Mouse (Mus musculus): ENCODE data around the gene Smpdl3b. TPM values are rescaled to one million over a fixed set of nuclear protein-coding genes. Genes with fewer than 3 reads are reported as not detected.
"Not testable (repeated sequence)": the region's sequence is repeated elsewhere in the genome, so short reads cannot be mapped to it uniquely, and the experiment has no call there.

Gene Smpdl3b
- total RNA-seq, 2 experiments from 2014 or later, result not detected

GRCm38 (mm10) chr4:132783732-132784131 is 26.7 kb upstream of the Smpdl3b start:
- ATAC-seq (replicated peaks; ENCODE audit: low FRiP score, poor library complexity, severe bottlenecking), result no peak

GRCm38 (mm10) chr4:132780288-132780687 is 23.2 kb upstream of the Smpdl3b start:
- ATAC-seq (replicated peaks; ENCODE audit: low FRiP score, poor library complexity, severe bottlenecking), result 0 out of 2 replicates have a peak, but pooled peaks have one; percentile 9

GRCm38 (mm10) chr4:132778562-132779201 is 21.6 kb upstream of the Smpdl3b start:
- no peak for ATAC-seq (replicated peaks; ENCODE audit: low FRiP score, poor library complexity, severe bottlenecking)

GRCm38 (mm10) chr4:132776764-132777163 is 19.7 kb upstream of the Smpdl3b start:
- ATAC-seq (replicated peaks; ENCODE audit: low FRiP score, poor library complexity, severe bottlenecking), result peak; percentile 52; the same call in 1 of the 2 replicates

GRCm38 (mm10) chr4:132774905-132775304 is 17.9 kb upstream of the Smpdl3b start:
- ATAC-seq (replicated peaks; ENCODE audit: low FRiP score, poor library complexity, severe bottlenecking), result no peak

GRCm38 (mm10) chr4:132771776-132772175 is 14.7 kb upstream of the Smpdl3b start:
- no peak for ATAC-seq (replicated peaks; ENCODE audit: low FRiP score, poor library complexity, severe bottlenecking)

- peak; percentile 97 for ATAC-seq (replicated peaks; ENCODE audit: low FRiP score, poor library complexity, severe bottlenecking)
These were observed 11.1 kb upstream of the Smpdl3b start, which contains the start of gene Rpa2 for GRCm38 (mm10) chr4:132767914-132768876. TSS of gene Rpa2 (plus strand) at chr4:132768332.

- not testable (repeated sequence) for ATAC-seq (replicated peaks; ENCODE audit: low FRiP score, poor library complexity, severe bottlenecking)
These were observed 6.1 kb upstream of the Smpdl3b start for GRCm38 (mm10) chr4:132763125-132763524.

GRCm38 (mm10) chr4:132762602-132763001 is 5.5 kb upstream of the Smpdl3b start:
- no peak for ATAC-seq (replicated peaks; ENCODE audit: low FRiP score, poor library complexity, severe bottlenecking)

GRCm38 (mm10) chr4:132760296-132760695 is 3.2 kb upstream of the Smpdl3b start:
- ATAC-seq (replicated peaks; ENCODE audit: low FRiP score, poor library complexity, severe bottlenecking), result no peak

- ATAC-seq (replicated peaks; ENCODE audit: low FRiP score, poor library complexity, severe bottlenecking), result no peak
These were observed 740 bp upstream of the Smpdl3b start for GRCm38 (mm10) chr4:132757633-132758351.

GRCm38 (mm10) chr4:132752992-132753391 is 4.1 kb downstream of the Smpdl3b start:
- no peak for ATAC-seq (replicated peaks; ENCODE audit: low FRiP score, poor library complexity, severe bottlenecking)

GRCm38 (mm10) chr4:132749258-132749982 is 7.6 kb downstream of the Smpdl3b start:
- no peak for ATAC-seq (replicated peaks; ENCODE audit: low FRiP score, poor library complexity, severe bottlenecking)

- no peak for ATAC-seq (replicated peaks; ENCODE audit: low FRiP score, poor library complexity, severe bottlenecking)
These were observed 8.3 kb downstream of the Smpdl3b start for GRCm38 (mm10) chr4:132748778-132749177.

- ATAC-seq (replicated peaks; ENCODE audit: low FRiP score, poor library complexity, severe bottlenecking), result no peak
These were observed 9.3 kb downstream of the Smpdl3b start for GRCm38 (mm10) chr4:132747664-132748259.

- ATAC-seq (replicated peaks; ENCODE audit: low FRiP score, poor library complexity, severe bottlenecking), result no peak
These were observed 10.0 kb downstream of the Smpdl3b start for GRCm38 (mm10) chr4:132746911-132747517.

GRCm38 (mm10) chr4:132743992-132744911 is 12.8 kb downstream of the Smpdl3b start:
- ATAC-seq (replicated peaks; ENCODE audit: low FRiP score, poor library complexity, severe bottlenecking), result no peak

- no peak for ATAC-seq (replicated peaks; ENCODE audit: low FRiP score, poor library complexity, severe bottlenecking)
These were observed 15.6 kb downstream of the Smpdl3b start for GRCm38 (mm10) chr4:132741491-132741890.
